Mouse (Mus musculus) layer of hippocampus, postnatal 25 days (tissue): ENCODE measurements around the gene Olfr194. TPM values are rescaled to one million over a fixed set of nuclear protein-coding genes. Genes with fewer than 3 reads are reported as not detected.
"Not testable (repeated sequence)": the region's sequence is repeated elsewhere in the genome, so short reads cannot be mapped to it uniquely, and the experiment has no call there.

ENCODE experiments used
- DNase-seq, 2 experiments: peaks; one replicate each; pipeline ENCODE4 v3.0.0; 2022; ENCODE audit warnings: mixed read lengths in 2 of 2, low spot score in 1 of 2; ENCODE audit errors: extremely low spot score in 1 of 2
- total RNA-seq, 2 experiments: library from RNA; stranded (reverse); gene quantifications; 2 replicates each; pipeline ENCODE4 v1.2.3; 2021

Gene Olfr194
- not detected for total RNA-seq

GRCm38 (mm10) chr16:59120969-59121368 lies at the start of gene Olfr194:
Olfr194 (minus strand) TSS chr16:59121069.
- DNase-seq, result no peak

- no peak for DNase-seq
Observed at GRCm38 (mm10) chr16:59170354-59170753, 49.5 kb upstream of the Olfr194 start, which contains the start of gene Olfr196. Olfr196 (minus strand) TSS chr16:59170454.

- DNase-seq, result no peak
Observed at GRCm38 (mm10) chr16:59151996-59152395, 31.1 kb upstream of the Olfr194 start.

GRCm38 (mm10) chr16:59146746-59147145 lies 25.9 kb upstream of the Olfr194 start, which contains the start of gene Olfr195:
Olfr195 (plus strand) TSS chr16:59147046.
- no peak for DNase-seq

GRCm38 (mm10) chr16:59141105-59141504 lies 20.2 kb upstream of the Olfr194 start:
- no peak for DNase-seq

- no peak for DNase-seq
Observed at GRCm38 (mm10) chr16:59130740-59131139, 9.9 kb upstream of the Olfr194 start.

- no peak for DNase-seq
Observed at GRCm38 (mm10) chr16:59111781-59112180, 9.1 kb downstream of the Olfr194 start, which contains the start of gene Olfr193. Olfr193 (minus strand) TSS chr16:59111881.

GRCm38 (mm10) chr16:59108522-59108921 lies 12.3 kb downstream of the Olfr194 start:
- not testable (repeated sequence) for DNase-seq

- DNase-seq, result no peak
Observed at GRCm38 (mm10) chr16:59105312-59105711, 15.6 kb downstream of the Olfr194 start.

- not testable (repeated sequence) for DNase-seq
Observed at GRCm38 (mm10) chr16:59089722-59090121, 31.1 kb downstream of the Olfr194 start, which contains the start of gene Olfr191. Olfr191 (minus strand) TSS chr16:59089822.

- DNase-seq, result not testable (repeated sequence)
Observed at GRCm38 (mm10) chr16:59081113-59081512, 39.8 kb downstream of the Olfr194 start.

GRCm38 (mm10) chr16:59077905-59078304 lies 43.0 kb downstream of the Olfr194 start, which contains the start of gene Olfr190:
Olfr190 (minus strand) TSS chr16:59078005.
- DNase-seq, result no peak

- DNase-seq, result no peak
Observed at GRCm38 (mm10) chr16:59073520-59073919, 47.3 kb downstream of the Olfr194 start.

GRCm38 (mm10) chr16:59071755-59072154 lies 49.1 kb downstream of the Olfr194 start:
- no peak for DNase-seq

Other genes with a start within 250 kb of the Olfr194 start
- not detected for gene Olfr177, start 246.3 kb downstream of the Olfr194 start, total RNA-seq
- gene Olfr178, start 229.0 kb downstream of the Olfr194 start, total RNA-seq, result not detected
- gene Olfr181, start 192.3 kb downstream of the Olfr194 start, total RNA-seq, result not detected
- not detected for gene Olfr180, start 191.7 kb downstream of the Olfr194 start, total RNA-seq
- gene Olfr183, start 125.7 kb downstream of the Olfr194 start, total RNA-seq, result not detected
- gene Olfr186, start 90.8 kb downstream of the Olfr194 start, total RNA-seq, result not detected
- gene Olfr187, start 81.3 kb downstream of the Olfr194 start, total RNA-seq, result not detected
- not detected for gene Olfr190, start 43.1 kb downstream of the Olfr194 start, total RNA-seq
- gene Olfr191, start 31.2 kb downstream of the Olfr194 start, total RNA-seq, result not detected
- gene Olfr193, start 9.2 kb downstream of the Olfr194 start, total RNA-seq, result not detected
- gene Olfr195, start 26.0 kb upstream of the Olfr194 start, total RNA-seq, result not detected
- not detected for gene Olfr196, start 49.4 kb upstream of the Olfr194 start, total RNA-seq
- gene Olfr198, start 82.5 kb upstream of the Olfr194 start, total RNA-seq, result not detected
- not detected for gene Olfr199, start 98.7 kb upstream of the Olfr194 start, total RNA-seq
- gene Olfr201, start 151.6 kb upstream of the Olfr194 start, total RNA-seq, result not detected
- not detected for gene Olfr202, start 165.7 kb upstream of the Olfr194 start, total RNA-seq
- gene Olfr203, start 177.8 kb upstream of the Olfr194 start, total RNA-seq, result not detected
- gene Olfr204, start 197.2 kb upstream of the Olfr194 start, total RNA-seq, result not detected
- gene Olfr205, start 210.1 kb upstream of the Olfr194 start, total RNA-seq, result not detected
- gene Olfr206, start 228.2 kb upstream of the Olfr194 start, total RNA-seq, result not detected
- gene Olfr209, start 242.9 kb upstream of the Olfr194 start, total RNA-seq, result not detected